Mouse (Mus musculus) urinary bladder, adult 18-20 months (tissue): ENCODE results near the gene Sirpa.

Experiments used
- DNase-seq, 2 experiments: peaks; one replicate each; pipeline ENCODE4 v3.0.0; 2022; ENCODE audit warnings: low spot score in 2 of 2, mixed read lengths in 2 of 2

Sirpa gene

GRCm38 (mm10) chr2:129606269-129606668 lies 13.6 kb downstream of the Sirpa start:
- DNase-seq, result no peak

GRCm38 (mm10) chr2:129606899-129607298 lies 14.3 kb downstream of the Sirpa start:
- no peak for DNase-seq

- DNase-seq, result no peak
Observed at GRCm38 (mm10) chr2:129613971-129614370, 21.3 kb downstream of the Sirpa start.

- no peak for DNase-seq
Observed at GRCm38 (mm10) chr2:129614482-129615185, 22.0 kb downstream of the Sirpa start.

GRCm38 (mm10) chr2:129620148-129620547 lies 27.5 kb downstream of the Sirpa start:
- no peak for DNase-seq

GRCm38 (mm10) chr2:129620881-129621280 lies 28.2 kb downstream of the Sirpa start:
- no peak for DNase-seq

GRCm38 (mm10) chr2:129621654-129622490 lies 29.2 kb downstream of the Sirpa start:
- DNase-seq, result no peak

GRCm38 (mm10) chr2:129622918-129623317 lies 30.3 kb downstream of the Sirpa start:
- DNase-seq, result no peak

GRCm38 (mm10) chr2:129623771-129624170 lies 31.1 kb downstream of the Sirpa start:
- no peak for DNase-seq

- DNase-seq, result no peak
Observed at GRCm38 (mm10) chr2:129624246-129624918, 31.7 kb downstream of the Sirpa start.

GRCm38 (mm10) chr2:129624956-129625355 lies 32.3 kb downstream of the Sirpa start:
- DNase-seq, result no peak

GRCm38 (mm10) chr2:129625845-129626244 lies 33.2 kb downstream of the Sirpa start:
- no peak for DNase-seq

GRCm38 (mm10) chr2:129626621-129627061 lies 34.0 kb downstream of the Sirpa start:
- no peak for DNase-seq

GRCm38 (mm10) chr2:129627133-129627532 lies 34.5 kb downstream of the Sirpa start:
- DNase-seq, result no peak

- DNase-seq, result no peak
Observed at GRCm38 (mm10) chr2:129627811-129628210, 35.2 kb downstream of the Sirpa start.

- no peak for DNase-seq
Observed at GRCm38 (mm10) chr2:129628456-129629185, 36.0 kb downstream of the Sirpa start.

GRCm38 (mm10) chr2:129629786-129630531 lies 37.3 kb downstream of the Sirpa start:
- no peak for DNase-seq

GRCm38 (mm10) chr2:129630532-129630886 lies 37.9 kb downstream of the Sirpa start:
- no peak for DNase-seq

GRCm38 (mm10) chr2:129630978-129631660 lies 38.5 kb downstream of the Sirpa start:
- no peak for DNase-seq

GRCm38 (mm10) chr2:129632324-129632723 lies 39.7 kb downstream of the Sirpa start:
- no peak for DNase-seq
